Mouse (Mus musculus) heart, embryonic 14.5 days (tissue): Measurements from ENCODE around the gene Eml1. TPM values are rescaled to one million over a fixed set of nuclear protein-coding genes. Genes with fewer than 3 reads are reported as not detected.

Experiments used
- ATAC-seq: fragments of 200-750 bp; cut with Nextera tagmentation; 2 replicates; pipeline ENCODE4 v1.8.0; 2017; ENCODE audit warnings: low read depth, moderate TSS enrichment; ENCODE audit not compliant: insufficient number of reproducible peaks, insufficient read depth, low FRiP score
- H3K27ac ChIP-seq, 2 experiments: fragments of 200-500 bp in 1 of 2; fragments of 300-500 bp in 1 of 2; sonication (generic) in 1 of 2; replicated peaks in 1 of 2; 2 replicates each; pipeline ENCODE4 v1.5.1; 2012 to 2014; ENCODE audit warnings: low read depth in 2 of 2, low read length in 2 of 2, control low read depth in 1 of 2, mild to moderate bottlenecking in 1 of 2, mixed read lengths in 1 of 2; ENCODE audit not compliant: control insufficient read depth in 1 of 2, insufficient read depth in 1 of 2
- H3K27me3 ChIP-seq: fragments of 300-500 bp; sonication (generic); 2 replicates; pipeline ENCODE4 v1.6.1; 2014; ENCODE audit warnings: mild to moderate bottlenecking, low read length, control low read depth; ENCODE audit not compliant: control insufficient read depth, insufficient read depth
- H3K36me3 ChIP-seq: fragments of 300-500 bp; sonication (generic); 2 replicates; pipeline ENCODE4 v1.6.1; 2014; ENCODE audit warnings: mild to moderate bottlenecking, control low read depth, low read length, mixed read lengths; ENCODE audit not compliant: control insufficient read depth, insufficient read depth
- H3K4me1 ChIP-seq, 2 experiments: fragments of 200-500 bp in 1 of 2; fragments of 300-500 bp in 1 of 2; sonication (generic) in 1 of 2; 2 replicates each; pipeline ENCODE4 v1.6.1; 2012 to 2014; ENCODE audit warnings: low read length in 2 of 2, control low read depth in 1 of 2, mixed read lengths in 1 of 2; ENCODE audit not compliant: control insufficient read depth in 2 of 2, insufficient read depth in 2 of 2
- H3K4me2 ChIP-seq: fragments of 300-500 bp; sonication (generic); 2 replicates; pipeline ENCODE4 v1.6.1; 2014; ENCODE audit warnings: mild to moderate bottlenecking, low read length
- H3K4me3 ChIP-seq, 2 experiments: fragments of 200-500 bp in 1 of 2; fragments of 300-500 bp in 1 of 2; sonication (generic) in 1 of 2; 2 replicates each; pipeline ENCODE4 v1.5.1; 2012 to 2014; ENCODE audit warnings: low read length in 2 of 2, mild to moderate bottlenecking in 2 of 2, control low read depth in 1 of 2, low read depth in 1 of 2, moderate library complexity in 1 of 2; ENCODE audit not compliant: control insufficient read depth in 1 of 2, insufficient read depth in 1 of 2
- H3K9ac ChIP-seq: fragments of 300-500 bp; sonication (generic); 2 replicates; pipeline ENCODE4 v1.6.1; 2014; ENCODE audit warnings: mild to moderate bottlenecking, low read length
- H3K9me3 ChIP-seq: fragments of 300-500 bp; sonication (generic); 2 replicates; pipeline ENCODE4 v1.6.1; 2016; ENCODE audit warnings: low read length, control low read depth; ENCODE audit not compliant: control insufficient read depth
- whole genome bisulfite sequencing: fragments of 180-500 bp; shearing (Covaris S2); extraction: QIAGEN DNeasy Blood & Tissue Kit; methylation state at CpG from one replicate; pipeline ENCODE4 v1.1.7; 2014; 5-methylcytosine and 5-hydroxymethylcytosine counted together
- polyA plus RNA-seq: library from polyadenylated mRNA; unstranded; fragments of >200 nt; fragmentation: Nextera tagmentation; extraction: Ambion mirVana; gene quantifications from 2 replicates; pipeline ENCODE4 v1.2.1, GENCODE M21; 2014

The Eml1 gene
- polyA plus RNA-seq, 1 experiment from 2014 or later = 77.2 TPM

DNA sequence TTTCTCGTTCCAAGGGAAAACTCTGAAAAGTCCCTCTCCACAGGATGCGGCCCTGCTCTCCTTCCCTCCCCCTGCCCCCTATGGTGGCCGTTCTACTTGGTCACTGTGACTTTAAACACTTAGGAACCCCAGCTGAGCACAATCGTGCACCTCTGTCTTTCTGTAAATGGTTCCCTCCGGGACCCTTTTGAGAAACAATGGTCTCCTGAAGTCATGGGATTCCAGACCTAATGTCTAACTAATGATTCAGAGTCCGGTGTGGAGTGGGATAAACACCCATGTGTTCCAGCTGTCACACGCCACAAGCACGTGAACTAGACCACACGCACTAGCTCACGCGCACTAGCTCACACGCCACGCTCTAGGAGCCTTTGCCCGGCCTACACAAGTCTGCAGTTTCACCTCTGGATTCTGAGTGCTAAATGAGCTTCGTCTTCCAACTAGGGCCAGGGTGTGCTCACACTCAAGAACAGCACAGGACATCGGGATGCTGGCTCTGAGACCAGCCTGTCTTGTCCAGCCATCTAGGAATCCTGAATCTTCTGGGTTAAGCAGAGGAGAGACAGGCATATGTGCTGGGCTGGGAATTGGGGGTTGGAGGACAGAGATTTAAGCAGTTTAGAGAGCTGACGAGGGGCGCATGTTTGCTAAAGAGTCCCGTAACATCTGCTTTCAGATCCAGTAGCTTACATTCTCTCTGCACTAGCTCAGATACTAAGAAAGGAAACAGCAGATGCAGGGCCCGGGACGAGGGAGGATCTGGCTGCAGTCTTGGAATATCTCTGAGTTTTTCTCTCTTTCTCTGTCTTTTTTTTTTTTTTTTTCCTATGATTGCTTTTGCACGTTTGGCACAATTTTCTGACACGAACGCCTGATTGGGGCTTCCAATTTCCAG, 65.5 kb downstream of the Eml1 start:
- Histone ChIP-seq H3K4me1 (peaks cover 29 to 42% of the 10 kb centered on the region in 2 experiments), H3K27me3 (no peaks in the 10 kb centered on the region), H3K36me3 (no peaks in the 10 kb centered on the region), H3K27ac (peak overlapping the region; percentile 53 to 71), H3K9ac (0 out of 2 replicates have a peak overlapping the region, but pooled peaks have one; percentile 27), H3K9me3 (no peaks in the 10 kb centered on the region), H3K4me3 (no peak overlapping the region), H3K4me2 (peak overlapping the region; percentile 35)
- WGBS = 47% methylated on average over 24 of the region's 24 CpGs
- no peak for ATAC-seq

DNA sequence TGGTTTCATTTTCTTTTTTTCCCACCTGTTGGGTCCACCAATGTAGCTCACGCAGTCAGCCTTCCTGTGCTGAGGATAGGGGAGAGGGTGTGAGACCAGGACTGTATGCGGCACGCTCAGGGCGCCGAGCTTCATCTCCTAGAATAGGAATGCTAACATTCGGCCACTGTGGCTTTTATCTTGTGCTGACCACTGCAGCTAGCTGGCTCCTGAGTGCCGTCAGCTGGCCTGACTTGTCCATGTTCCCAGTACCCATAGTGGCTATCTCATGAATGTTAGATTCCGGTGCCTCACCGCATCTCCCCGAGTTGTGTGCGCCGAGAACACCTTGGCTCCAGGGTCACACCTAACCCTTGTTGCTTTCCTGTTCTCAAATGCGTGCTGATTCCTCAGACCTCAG, 66.7 kb downstream of the Eml1 start:
- 57% methylated on average over 13 of the region's 13 CpGs for WGBS

GRCm38 (mm10) chr12:108443271-108443670, 72.5 kb downstream of the Eml1 start:
- no peaks in the 10 kb centered on the region for H3K9me3 ChIP-seq
- WGBS = 15% methylated on average over 10 of the region's 10 CpGs
- no peak overlapping the region for H3K4me2 ChIP-seq
- no peak overlapping the region for H3K4me3 ChIP-seq
- peaks cover 0 to 7% of the 10 kb centered on the region in 2 experiments; a peak in 2 of 4 replicates for H3K4me1 ChIP-seq
- H3K9ac ChIP-seq = no peak overlapping the region
- no peak overlapping the region for H3K27ac ChIP-seq
- no peaks in the 10 kb centered on the region for H3K36me3 ChIP-seq
- ATAC-seq = no peak
- no peaks in the 10 kb centered on the region for H3K27me3 ChIP-seq

More for the DNA sequence above, 66.7 kb downstream of the Eml1 start:
- ATAC-seq = no peak
- H3K27me3 ChIP-seq = no peaks in the 10 kb centered on the region
- no peak overlapping the region for H3K27ac ChIP-seq
- peak overlapping the region; percentile 17; the same call in 1 of the 2 replicates for H3K4me2 ChIP-seq
- H3K4me1 ChIP-seq = peaks cover 29 to 42% of the 10 kb centered on the region in 2 experiments
- H3K4me3 ChIP-seq = no peak overlapping the region
- no peaks in the 10 kb centered on the region for H3K36me3 ChIP-seq
- peak overlapping the region; percentile 10; the same call in 1 of the 2 replicates for H3K9ac ChIP-seq
- no peaks in the 10 kb centered on the region for H3K9me3 ChIP-seq

DNA sequence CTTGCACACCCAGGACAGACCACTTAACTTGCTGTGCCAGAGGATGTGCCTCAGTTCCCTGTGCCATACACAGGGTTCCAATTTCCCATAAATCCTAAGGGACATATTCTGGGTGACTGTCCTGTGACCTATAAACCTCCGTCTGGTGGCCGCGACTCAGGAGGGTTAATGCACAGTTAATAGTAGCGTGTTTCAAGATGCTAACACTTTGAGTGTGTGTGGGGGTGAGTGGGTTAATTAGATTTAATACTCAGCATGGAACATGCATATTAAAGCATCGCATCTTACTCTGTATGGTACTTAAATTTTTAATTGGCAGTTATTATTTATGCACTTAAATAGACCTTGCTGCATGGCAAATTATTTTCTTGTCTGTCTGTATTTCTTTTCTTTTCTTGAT, 73.0 kb downstream of the Eml1 start:
- no peaks in the 10 kb centered on the region for H3K36me3 ChIP-seq
- H3K4me3 ChIP-seq = no peak overlapping the region
- H3K9me3 ChIP-seq = no peaks in the 10 kb centered on the region
- no peak overlapping the region for H3K27ac ChIP-seq
- no peak overlapping the region for H3K4me2 ChIP-seq
- whole genome bisulfite sequencing = 87% methylated on average over 5 of the region's 5 CpGs
- peaks cover 0 to 7% of the 10 kb centered on the region in 2 experiments; a peak in 2 of 4 replicates for H3K4me1 ChIP-seq
- no peak overlapping the region for H3K9ac ChIP-seq
- no peaks in the 10 kb centered on the region for H3K27me3 ChIP-seq
- ATAC-seq = no peak

GRCm38 (mm10) chr12:108444166-108445115, 73.7 kb downstream of the Eml1 start:
- ATAC-seq = no peak
- no peak overlapping the region for H3K27ac ChIP-seq

DNA sequence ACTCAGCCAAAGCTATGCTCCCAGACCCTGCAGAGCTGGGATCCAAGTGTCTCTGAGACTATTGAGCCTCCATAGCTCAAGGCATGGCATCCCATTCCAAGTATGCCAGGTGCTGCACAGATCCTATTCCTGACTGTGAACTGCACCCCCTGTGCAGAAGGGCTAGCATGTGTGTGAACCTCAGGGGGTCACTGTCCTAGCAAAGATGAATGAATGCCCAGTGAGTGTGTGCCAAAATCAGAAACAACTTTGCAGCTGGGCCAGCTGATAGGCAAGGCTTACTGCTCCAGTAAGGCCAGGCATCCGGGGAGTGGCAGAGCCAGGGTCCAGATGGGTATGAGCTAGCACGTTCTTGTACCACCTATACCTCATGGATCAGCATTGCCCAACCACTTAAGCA, 76.0 kb downstream of the Eml1 start:
- 96% methylated on average over 2 of the region's 2 CpGs for WGBS
- Histone ChIP-seq H3K9me3 (no peaks in the 10 kb centered on the region), H3K36me3 (no peaks in the 10 kb centered on the region), H3K27me3 (no peaks in the 10 kb centered on the region), H3K27ac (no peak overlapping the region), H3K4me3 (no peak overlapping the region), H3K4me1 (peaks cover 20% of the 10 kb centered on the region in 2 experiments), H3K4me2 (no peak overlapping the region), H3K9ac (no peak overlapping the region)
- no peak for ATAC-seq

More at GRCm38 (mm10) chr12:108444166-108445115, 73.7 kb downstream of the Eml1 start:
- Histone ChIP-seq H3K36me3 (no peaks in the 10 kb centered on the region), H3K9me3 (no peaks in the 10 kb centered on the region), H3K4me2 (no peak overlapping the region), H3K9ac (no peak overlapping the region), H3K4me3 (no peak overlapping the region), H3K27me3 (no peaks in the 10 kb centered on the region), H3K4me1 (peaks cover 6 to 7% of the 10 kb centered on the region in 2 experiments; a peak in 3 of 4 replicates)
- 84% methylated on average over 11 of the region's 11 CpGs for WGBS

- no peak overlapping the region for H3K4me3 ChIP-seq
- H3K4me2 ChIP-seq = no peak overlapping the region
- no peaks in the 10 kb centered on the region for H3K9me3 ChIP-seq
- no peaks in the 10 kb centered on the region for H3K27me3 ChIP-seq
- no peak overlapping the region for H3K27ac ChIP-seq
- H3K4me1 ChIP-seq = peaks cover 20% of the 10 kb centered on the region in 2 experiments
- no peak for ATAC-seq
- no peak overlapping the region for H3K9ac ChIP-seq
- WGBS = 82% methylated on average over 7 of the region's 7 CpGs
- H3K36me3 ChIP-seq = no peaks in the 10 kb centered on the region
Measured at GRCm38 (mm10) chr12:108448396-108448795, 77.6 kb downstream of the Eml1 start.
